Mouse (Mus musculus): ENCODE measurements around the gene Orc3. TPM values are rescaled to one million over a fixed set of nuclear protein-coding genes. Genes with fewer than 3 reads are reported as not detected.

The Orc3 gene
- polyA plus RNA-seq, 1 experiment from 2014 or later, result 82.1 TPM

- H3K27ac ChIP-seq, result no peak overlapping the region
- H3K4me3 ChIP-seq, result no peak overlapping the region
- H3K36me3 ChIP-seq, result peaks cover 99% of the 10 kb centered on the region
- H3K9me3 ChIP-seq, result no peaks in the 10 kb centered on the region
- H3K27me3 ChIP-seq (ENCODE audit: insufficient read depth, poor library complexity, severe bottlenecking), result no peaks in the 10 kb centered on the region
- DNase-seq (ENCODE audit: low spot score), result no peak
- 95% methylated on average over 2 of the region's 2 CpGs for WGBS
- H3K4me1 ChIP-seq (replicated peaks), result no peaks in the 10 kb centered on the region
Observed at GRCm38 (mm10) chr4:34577028-34577427, 37.7 kb downstream of the Orc3 start.

GRCm38 (mm10) chr4:34572876-34573275, 41.9 kb downstream of the Orc3 start:
- no peaks in the 10 kb centered on the region for H3K9me3 ChIP-seq
- no peak overlapping the region for H3K4me3 ChIP-seq
- H3K27me3 ChIP-seq (ENCODE audit: insufficient read depth, poor library complexity, severe bottlenecking), result no peaks in the 10 kb centered on the region
- no peak for DNase-seq (ENCODE audit: low spot score)
- no peaks in the 10 kb centered on the region for H3K4me1 ChIP-seq (replicated peaks)
- WGBS, result 89% methylated on average over 2 of the region's 2 CpGs
- no peak overlapping the region for H3K27ac ChIP-seq
- H3K36me3 ChIP-seq, result peaks cover 100% of the 10 kb centered on the region

GRCm38 (mm10) chr4:34566226-34566625, 48.5 kb downstream of the Orc3 start:
- H3K4me3 ChIP-seq, result no peak overlapping the region
- no peak for DNase-seq (ENCODE audit: low spot score)
- H3K27ac ChIP-seq, result no peak overlapping the region
- no peaks in the 10 kb centered on the region for H3K27me3 ChIP-seq (ENCODE audit: insufficient read depth, poor library complexity, severe bottlenecking)
- no peaks in the 10 kb centered on the region for H3K9me3 ChIP-seq
- WGBS, result 93% methylated on average over 6 of the region's 6 CpGs
- H3K4me1 ChIP-seq (replicated peaks), result no peaks in the 10 kb centered on the region
- H3K36me3 ChIP-seq, result peaks cover 91% of the 10 kb centered on the region

GRCm38 (mm10) chr4:34560971-34561370, 53.8 kb downstream of the Orc3 start:
- H3K27me3 ChIP-seq (ENCODE audit: insufficient read depth, poor library complexity, severe bottlenecking), result no peaks in the 10 kb centered on the region
- peak; percentile 39 for DNase-seq (ENCODE audit: low spot score)
- no peak overlapping the region for H3K4me3 ChIP-seq
- H3K9me3 ChIP-seq, result no peaks in the 10 kb centered on the region
- no peak overlapping the region for H3K27ac ChIP-seq
- WGBS, result 58% methylated on average over 4 of the region's 4 CpGs
- peaks cover 39% of the 10 kb centered on the region for H3K36me3 ChIP-seq
- peaks cover 9% of the 10 kb centered on the region for H3K4me1 ChIP-seq (replicated peaks)

- peaks cover 47% of the 10 kb centered on the region for H3K4me1 ChIP-seq (replicated peaks)
- no peak overlapping the region for H3K27ac ChIP-seq
- no peak overlapping the region for H3K4me3 ChIP-seq
- no peaks in the 10 kb centered on the region for H3K27me3 ChIP-seq (ENCODE audit: insufficient read depth, poor library complexity, severe bottlenecking)
- no peaks in the 10 kb centered on the region for H3K9me3 ChIP-seq
- H3K36me3 ChIP-seq, result peaks cover 19% of the 10 kb centered on the region; the same call in 1 of the 2 replicates
- no peak for DNase-seq (ENCODE audit: low spot score)
Observed at GRCm38 (mm10) chr4:34556183-34556582, 58.6 kb downstream of the Orc3 start.

GRCm38 (mm10) chr4:34555604-34556003, 59.1 kb downstream of the Orc3 start:
- DNase-seq (ENCODE audit: low spot score), result no peak
- peaks cover 19% of the 10 kb centered on the region; the same call in 1 of the 2 replicates for H3K36me3 ChIP-seq
- H3K9me3 ChIP-seq, result no peaks in the 10 kb centered on the region
- no peak overlapping the region for H3K4me3 ChIP-seq
- peaks cover 47% of the 10 kb centered on the region for H3K4me1 ChIP-seq (replicated peaks)
- WGBS, result 92% methylated on average over 3 of the region's 3 CpGs
- H3K27ac ChIP-seq, result no peak overlapping the region
- H3K27me3 ChIP-seq (ENCODE audit: insufficient read depth, poor library complexity, severe bottlenecking), result no peaks in the 10 kb centered on the region

- no peaks in the 10 kb centered on the region for H3K27me3 ChIP-seq (ENCODE audit: insufficient read depth, poor library complexity, severe bottlenecking)
- DNase-seq (ENCODE audit: low spot score), result no peak
- H3K27ac ChIP-seq, result no peak overlapping the region
- no peak overlapping the region for H3K4me3 ChIP-seq
- peaks cover 47% of the 10 kb centered on the region for H3K4me1 ChIP-seq (replicated peaks)
- no peaks in the 10 kb centered on the region for H3K9me3 ChIP-seq
- peaks cover 19% of the 10 kb centered on the region; the same call in 1 of the 2 replicates for H3K36me3 ChIP-seq
- WGBS, result 55% methylated on average over 1 of the region's 1 CpGs
Observed at GRCm38 (mm10) chr4:34554596-34554995, 60.1 kb downstream of the Orc3 start.

- H3K27ac ChIP-seq, result 0 out of 2 replicates have a peak overlapping the region, but pooled peaks have one; percentile 99
- H3K9me3 ChIP-seq, result no peaks in the 10 kb centered on the region
- H3K36me3 ChIP-seq, result peaks cover 19% of the 10 kb centered on the region; the same call in 1 of the 2 replicates
- no peaks in the 10 kb centered on the region for H3K27me3 ChIP-seq (ENCODE audit: insufficient read depth, poor library complexity, severe bottlenecking)
- no peak for DNase-seq (ENCODE audit: low spot score)
- H3K4me1 ChIP-seq (replicated peaks), result peaks cover 46% of the 10 kb centered on the region
- peak overlapping the region; percentile 99 for H3K4me3 ChIP-seq
- WGBS, result 41% methylated on average over 3 of the region's 3 CpGs
Observed at GRCm38 (mm10) chr4:34551966-34552365, 62.8 kb downstream of the Orc3 start.

GRCm38 (mm10) chr4:34551098-34551809, 63.5 kb downstream of the Orc3 start:
- H3K27me3 ChIP-seq (ENCODE audit: insufficient read depth, poor library complexity, severe bottlenecking), result no peaks in the 10 kb centered on the region
- under 1% methylated on average over 50 of the region's 50 CpGs for WGBS
- H3K4me1 ChIP-seq (replicated peaks), result peaks cover 39% of the 10 kb centered on the region
- H3K9me3 ChIP-seq, result no peaks in the 10 kb centered on the region
- DNase-seq (ENCODE audit: low spot score), result peak; percentile 78
- peak overlapping the region; percentile 99 for H3K4me3 ChIP-seq
- peak overlapping the region; percentile 99 for H3K27ac ChIP-seq
- H3K36me3 ChIP-seq, result peaks cover 19% of the 10 kb centered on the region; the same call in 1 of the 2 replicates

GRCm38 (mm10) chr4:34550748-34551097, 64.0 kb downstream of the Orc3 start, which contains the start of gene Akirin2:
Akirin2 (plus strand) TSS chr4:34550937.
- Histone ChIP-seq H3K4me1 (replicated peaks) (peaks cover 36% of the 10 kb centered on the region), H3K36me3 (peaks cover 16% of the 10 kb centered on the region; the same call in 1 of the 2 replicates), H3K4me3 (peak within 1 kb of the TSS; percentile 99), H3K27ac (peak within 1 kb of the TSS; percentile 99), H3K27me3 (ENCODE audit: insufficient read depth, poor library complexity, severe bottlenecking) (no peaks in the 10 kb centered on the region), H3K9me3 (no peaks in the 10 kb centered on the region)
- WGBS, result under 1% methylated on average over 53 of the region's 53 CpGs
- DNase-seq (ENCODE audit: low spot score), result no peak

- Histone ChIP-seq H3K27ac (peak overlapping the region; percentile 99), H3K27me3 (ENCODE audit: insufficient read depth, poor library complexity, severe bottlenecking) (no peaks in the 10 kb centered on the region), H3K4me3 (peak overlapping the region; percentile 99), H3K36me3 (peaks cover 10% of the 10 kb centered on the region; the same call in 1 of the 2 replicates), H3K9me3 (no peaks in the 10 kb centered on the region), H3K4me1 (replicated peaks) (peaks cover 31% of the 10 kb centered on the region)
- DNase-seq (ENCODE audit: low spot score), result peak; percentile 97
- whole genome bisulfite sequencing, result 3% methylated on average over 38 of the region's 38 CpGs
Observed at GRCm38 (mm10) chr4:34549981-34550747, 64.6 kb downstream of the Orc3 start.

GRCm38 (mm10) chr4:34529941-34530340, 84.8 kb downstream of the Orc3 start:
- Histone ChIP-seq H3K9me3 (peaks cover 3% of the 10 kb centered on the region; the same call in 1 of the 2 replicates), H3K4me3 (no peak overlapping the region), H3K27me3 (ENCODE audit: insufficient read depth, poor library complexity, severe bottlenecking) (no peaks in the 10 kb centered on the region), H3K27ac (no peak overlapping the region), H3K36me3 (no peaks in the 10 kb centered on the region), H3K4me1 (replicated peaks) (0 out of 2 replicates have a peak, but pooled peaks cover 4% of the 10 kb centered on the region)
- DNase-seq (ENCODE audit: low spot score), result no peak
- 80% methylated on average over 6 of the region's 6 CpGs for WGBS

- no peak overlapping the region for H3K27ac ChIP-seq
- H3K4me3 ChIP-seq, result no peak overlapping the region
- 0 out of 2 replicates have a peak, but pooled peaks cover 2% of the 10 kb centered on the region for H3K9me3 ChIP-seq
- no peaks in the 10 kb centered on the region for H3K36me3 ChIP-seq
- 0 out of 2 replicates have a peak, but pooled peaks cover 4% of the 10 kb centered on the region for H3K4me1 ChIP-seq (replicated peaks)
- 74% methylated on average over 4 of the region's 4 CpGs for whole genome bisulfite sequencing
- no peaks in the 10 kb centered on the region for H3K27me3 ChIP-seq (ENCODE audit: insufficient read depth, poor library complexity, severe bottlenecking)
- DNase-seq (ENCODE audit: low spot score), result no peak
Observed at GRCm38 (mm10) chr4:34529379-34529778, 85.4 kb downstream of the Orc3 start.

Measured in hindbrain, embryonic 10.5 days (tissue).